Mouse (Mus musculus) kidney, postnatal 14 days (tissue): ENCODE measurements at regions not wholly inside any gene's neighbourhood (a gene's known extent, or its start where the extent isn't known, plus 50 kb on each side); places are given as distances from the start of the nearest gene placed in this dataset.

Experiments
- DNase-seq: peaks from one replicate; pipeline ENCODE4 v3.0.0; 2022; ENCODE audit warnings: mixed read lengths

- DNase-seq: no peak
Observed at GRCm38 (mm10) chr3:104295015-104295719, 75.0 kb upstream of the Magi3 start.

DNA sequence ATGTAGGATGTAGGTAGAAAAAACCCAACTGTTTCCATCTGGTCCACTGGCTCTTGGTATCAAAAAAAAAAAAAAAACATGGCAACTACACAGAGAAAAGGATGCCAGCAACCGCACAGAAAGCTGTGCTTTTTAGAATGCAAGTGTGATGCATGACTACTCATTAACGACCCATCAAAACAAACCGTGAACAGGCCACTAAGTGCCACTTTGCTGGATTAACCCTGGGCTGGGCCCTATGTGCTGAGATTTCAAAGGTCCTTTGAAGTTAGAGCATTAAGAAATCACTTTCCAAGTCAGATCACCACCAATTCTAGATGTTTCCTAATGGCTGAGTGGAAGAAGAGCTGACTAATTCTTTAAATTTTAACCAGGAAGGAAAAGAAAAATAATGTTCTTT is 73.7 kb upstream of the Magi3 start:
- DNase-seq: no peak

GRCm38 (mm10) chr3:104288970-104289680 is 69.0 kb upstream of the Magi3 start:
- DNase-seq: no peak

- no peak for DNase-seq
Observed at GRCm38 (mm10) chr3:104287900-104288299, 67.7 kb upstream of the Magi3 start.

- no peak for DNase-seq
Observed at GRCm38 (mm10) chr3:104284961-104285360, 64.8 kb upstream of the Magi3 start.

GRCm38 (mm10) chr3:104283855-104284254 is 63.7 kb upstream of the Magi3 start:
- no peak for DNase-seq

GRCm38 (mm10) chr3:104279505-104279904 is 59.3 kb upstream of the Magi3 start:
- no peak for DNase-seq

GRCm38 (mm10) chr3:104274718-104275302 is 54.6 kb upstream of the Magi3 start:
- no peak for DNase-seq

DNA sequence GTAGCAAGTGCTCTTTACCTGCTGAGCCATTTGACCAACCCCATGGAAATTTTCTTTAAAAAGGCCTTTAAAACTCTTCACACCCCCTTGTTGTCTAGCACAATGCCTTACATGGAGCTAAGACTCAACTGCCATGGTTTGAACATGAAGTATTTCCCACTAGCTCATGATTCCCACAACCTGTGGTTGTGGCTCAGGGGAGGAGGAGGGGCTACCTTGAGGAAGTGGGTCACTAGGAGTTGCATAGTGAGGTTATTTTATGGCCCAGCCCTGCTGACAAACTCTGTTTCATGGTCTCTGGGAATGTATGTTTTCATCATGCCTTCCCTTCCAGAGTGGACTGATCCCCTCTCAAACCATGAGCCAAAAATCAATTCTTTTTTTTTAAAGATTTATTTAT is 53.9 kb upstream of the Magi3 start:
- no peak for DNase-seq
